In genomic region chr6:99484884-99485216, GRCm38 (mm10) we compare ENCODE assay signal across 8 mouse cellular contexts. TPM values are rescaled to one million over a fixed set of nuclear protein-coding genes. Genes with fewer than 3 reads are reported as not detected.
DNase-seq lines count a peak whose midpoint lies in the region; ATAC-seq and TF ChIP-seq lines count a peak whose summit lies in the region.

No protein-coding gene starts in this region.

- TF ChIP-seq EP300 in liver, embryonic 14.5 days (IDR thresholded peaks at IDR 0.05; ENCODE audit: low read depth): no peak

- no peak for ATAC-seq in heart, embryonic 12.5 days (ENCODE audit: insufficient number of reproducible peaks, low FRiP score)
- no peak for ATAC-seq in forebrain, embryonic 15.5 days (replicated peaks)
- no peak for ATAC-seq in liver, embryonic 14.5 days (ENCODE audit: insufficient read depth)
- no peak for ATAC-seq in frontal cortex, adult (ENCODE audit: low TSS enrichment)
- no peak for ATAC-seq in erythroblast, adult 5-6 weeks (replicated peaks; ENCODE audit: low FRiP score, poor library complexity, severe bottlenecking)

- no peaks in the 10 kb centered on the region for H3K27me3 ChIP-seq in heart, embryonic 12.5 days (replicated peaks)
- H3K27me3 ChIP-seq in C2C12 (ENCODE audit: control insufficient read depth, insufficient read depth, insufficient read length): no peaks in the 10 kb centered on the region
- H3K27me3 ChIP-seq in forebrain, embryonic 15.5 days: no peaks in the 10 kb centered on the region
- H3K27me3 ChIP-seq in liver, embryonic 14.5 days (ENCODE audit: control insufficient read depth, insufficient read depth, low read length): no peaks in the 10 kb centered on the region

- H3K4me3 ChIP-seq in heart, embryonic 12.5 days: peak overlapping the region; percentile 24
- no peak overlapping the region for H3K4me3 ChIP-seq in C2C12 (ENCODE audit: insufficient read depth, poor library complexity, severe bottlenecking)
- H3K4me3 ChIP-seq in forebrain, embryonic 15.5 days: peak overlapping the region; percentile 22
- H3K4me3 ChIP-seq in liver, embryonic 14.5 days (ENCODE audit: insufficient read depth in 1 of 2, low read depth in 2 of 2, low read length in 2 of 2): peak overlapping the region in 1 of 2 experiments; percentile 1; a peak in 1 of 4 replicates

- TF ChIP-seq CTCF in C2C12 (IDR thresholded peaks at IDR 0.05; ENCODE audit: control insufficient read depth, insufficient read depth, insufficient read length): no peak
- no peak for TF ChIP-seq CTCF in liver, embryonic 14.5 days (IDR thresholded peaks at IDR 0.05; ENCODE audit: low read depth)

- H3K4me2 ChIP-seq in heart, embryonic 12.5 days: peak overlapping the region; percentile 61
- H3K4me2 ChIP-seq in forebrain, embryonic 15.5 days (replicated peaks): peak overlapping the region; percentile 53
- peak overlapping the region; percentile 33 for H3K4me2 ChIP-seq in liver, embryonic 14.5 days (ENCODE audit: low read depth)

- peak overlapping the region; percentile 30 for H3ac ChIP-seq in C2C12 (ENCODE audit: control insufficient read depth, insufficient read length, low read depth)

- no peaks in the 10 kb centered on the region for H3K79me3 ChIP-seq in C2C12 (ENCODE audit: low read depth)

- peaks cover 4% of the 10 kb centered on the region; the same call in 1 of the 2 replicates for H3K36me3 ChIP-seq in heart, embryonic 12.5 days
- no peaks in the 10 kb centered on the region for H3K36me3 ChIP-seq in C2C12 (ENCODE audit: control insufficient read depth, insufficient read depth)
- no peaks in the 10 kb centered on the region for H3K36me3 ChIP-seq in forebrain, embryonic 15.5 days
- no peaks in the 10 kb centered on the region for H3K36me3 ChIP-seq in liver, embryonic 14.5 days (replicated peaks; ENCODE audit: control insufficient read depth, insufficient read depth, low read depth)

- peaks cover 33% of the 10 kb centered on the region for H3K4me1 ChIP-seq in heart, embryonic 12.5 days (replicated peaks)
- peaks cover 25% of the 10 kb centered on the region for H3K4me1 ChIP-seq in forebrain, embryonic 15.5 days
- H3K4me1 ChIP-seq in liver, embryonic 14.5 days (replicated peaks; ENCODE audit: control insufficient read depth in 2 of 2, insufficient read depth in 2 of 2, low read length in 1 of 2): peaks cover 0 to 15% of the 10 kb centered on the region in 2 experiments; a peak in 2 of 4 replicates

- peak overlapping the region; percentile 74 for H3K9ac ChIP-seq in heart, embryonic 12.5 days
- peak overlapping the region; percentile 37 for H3K9ac ChIP-seq in forebrain, embryonic 15.5 days (replicated peaks)
- H3K9ac ChIP-seq in liver, embryonic 14.5 days (replicated peaks): no peak overlapping the region

- H3K27ac ChIP-seq in heart, embryonic 12.5 days (ENCODE audit: poor library complexity, severe bottlenecking): peak overlapping the region; percentile 95
- peak overlapping the region; percentile 76 for H3K27ac ChIP-seq in forebrain, embryonic 15.5 days (replicated peaks)
- no peak overlapping the region for H3K27ac ChIP-seq in liver, embryonic 14.5 days

- intact Hi-C loops in heart, postnatal 10 days (cut with DNase I): loop anchor here (2.0 kb wide), 1 partner anchor 36 kb away; no protein-coding TSS in a partner anchor

- H3K79me2 ChIP-seq in C2C12 (ENCODE audit: control insufficient read depth, insufficient read depth): no peaks in the 10 kb centered on the region

- no peak for DNase-seq in heart, postnatal 10 days
- no peak for DNase-seq in liver, embryonic 14.5 days (ENCODE audit: low read depth in 3 of 3, low spot score in 3 of 3)
- DNase-seq in cerebellum, adult 9-10 months: no peak

- H3K9me3 ChIP-seq in heart, embryonic 12.5 days (replicated peaks): no peaks in the 10 kb centered on the region
- no peaks in the 10 kb centered on the region for H3K9me3 ChIP-seq in forebrain, embryonic 15.5 days
- no peaks in the 10 kb centered on the region for H3K9me3 ChIP-seq in liver, embryonic 14.5 days (ENCODE audit: control insufficient read depth, low read length)

- WGBS in heart, embryonic 12.5 days: 21% methylated on average over 8 of the region's 8 CpGs
- WGBS in forebrain, embryonic 15.5 days: 9% methylated on average over 8 of the region's 8 CpGs
- 27% methylated on average over 8 of the region's 8 CpGs for WGBS in liver, embryonic 14.5 days (ENCODE audit: insufficient replicate concordance)

TF ChIP-seq in C2C12, 6 proteins besides CTCF, POLR2A, EP300 and RAD21:
- TF ChIP-seq FOSL1 (IDR thresholded peaks at IDR 0.05; ENCODE audit: insufficient read depth, low read length, poor library complexity, severe bottlenecking) (no peak), MAX (IDR thresholded peaks at IDR 0.05) (no peak), MYOD1 (IDR thresholded peaks at IDR 0.05; ENCODE audit: control insufficient read depth, insufficient read length, low read depth) (no peak), USF1 (IDR thresholded peaks at IDR 0.05; ENCODE audit: low read depth) (no peak), CEBPB (IDR thresholded peaks at IDR 0.05; ENCODE audit: low read depth) (no peak), MYOG (IDR thresholded peaks at IDR 0.05; ENCODE audit: control insufficient read depth, extremely low read depth, insufficient read length) (no peak)
TF ChIP-seq in C2C12: peak in this region for 0.

RNA-seq across cellular contexts. Expression of gene Foxp1, which starts 37.7 kb away (rescaled TPM):
- polyA plus RNA-seq in heart, embryonic 12.5 days (2016; fragmentation: Nextera tagmentation; extraction: Ambion mirVana): 91.1 and 94.2 TPM in 2 replicates
- total RNA-seq in heart, postnatal 10 days (2021): 10 to 100 TPM; 52.4 to 60.6 TPM
- polyA plus RNA-seq in C2C12 (2012; fragmentation: generic; extraction: Trizol): 25.9 TPM
- polyA plus RNA-seq in forebrain, embryonic 15.5 days (2015; fragmentation: Nextera tagmentation; extraction: Ambion mirVana): 102 and 111 TPM in 2 replicates
- 6.5 and 7.9 TPM in 2 replicates for polyA plus RNA-seq in liver, embryonic 14.5 days (2012; rRNA removed)
- 10.6 and 11.9 TPM in 2 replicates for polyA plus RNA-seq in liver, embryonic 14.5 days (2014; fragmentation: Nextera tagmentation; extraction: Ambion mirVana)
- 10.7 and 26.5 TPM in 2 replicates for total RNA-seq in erythroblast, adult 5-6 weeks (2015; ENCODE audit: low replicate concordance)
- 12.3 and 19.5 TPM in 2 replicates for total RNA-seq in erythroblast, adult 5-6 weeks (2017; ENCODE audit: low replicate concordance)
